Mouse (Mus musculus): ENCODE data around the gene Klra8.
"Not testable (repeated sequence)": the region's sequence is repeated elsewhere in the genome, so short reads cannot be mapped to it uniquely, and the experiment has no call there.

Gene Klra8

GRCm38 (mm10) chr6:130129798-130130197 is at the start of gene Klra8:
Gene Klra8 (minus strand): TSS chr6:130129898.
- not testable (repeated sequence) for DNase-seq

GRCm38 (mm10) chr6:130110485-130110884 is 19.2 kb downstream of the Klra8 start:
- no peak for DNase-seq

GRCm38 (mm10) chr6:130102743-130103142 is 27.0 kb downstream of the Klra8 start:
- not testable (repeated sequence) for DNase-seq

- no peak for DNase-seq
Observed at GRCm38 (mm10) chr6:130092336-130092948, 37.3 kb downstream of the Klra8 start.

GRCm38 (mm10) chr6:130067171-130067570 is 62.5 kb downstream of the Klra8 start, which contains the start of gene Klra4:
Gene Klra4 (minus strand): TSS chr6:130067271.
- not testable (repeated sequence) for DNase-seq
